Mouse (Mus musculus) T-cell, adult 2 months (primary cell): Measurements from ENCODE around the gene Synj2.

Source experiments
- DNase-seq: peaks from one replicate; pipeline ENCODE4 v3.0.0; 2022; ENCODE audit warnings: low spot score

Synj2 gene

GRCm38 (mm10) chr17:6054934-6055355 lies 113.9 kb downstream of the Synj2 start:
- DNase-seq, result peak; percentile 51

- no peak for DNase-seq
These were observed 121.7 kb downstream of the Synj2 start for GRCm38 (mm10) chr17:6062793-6063192.

GRCm38 (mm10) chr17:6063532-6063931 lies 122.5 kb downstream of the Synj2 start:
- DNase-seq, result no peak

GRCm38 (mm10) chr17:6066021-6066420 lies 124.9 kb downstream of the Synj2 start:
- DNase-seq, result no peak

GRCm38 (mm10) chr17:6067613-6068012 lies 126.5 kb downstream of the Synj2 start:
- DNase-seq, result no peak

- DNase-seq, result no peak
These were observed 128.8 kb downstream of the Synj2 start for GRCm38 (mm10) chr17:6069866-6070265.

- DNase-seq, result no peak
These were observed 132.3 kb downstream of the Synj2 start for GRCm38 (mm10) chr17:6073405-6073804.

GRCm38 (mm10) chr17:6079287-6080122 lies 138.4 kb downstream of the Synj2 start, which contains the start of the genes Serac1 and Gtf2h5:
TSS of gene Serac1 (minus strand) at chr17:6079741.
TSS of gene Gtf2h5 (plus strand) at chr17:6079786.
- DNase-seq, result peak; percentile 98

GRCm38 (mm10) chr17:6083323-6083890 lies 142.3 kb downstream of the Synj2 start:
- no peak for DNase-seq

- no peak for DNase-seq
These were observed 150.5 kb downstream of the Synj2 start for GRCm38 (mm10) chr17:6091604-6092003.
